Mouse (Mus musculus): ENCODE results near the gene Zfp385b. TPM values are rescaled to one million over a fixed set of nuclear protein-coding genes. Genes with fewer than 3 reads are reported as not detected.

The Zfp385b gene
- total RNA-seq, 4 experiments from 2014 or later, result 46.0 to 52.8 (median 49.5) TPM

- DNase-seq (ENCODE audit: low spot score in 2 of 2), result no peak
Observed at GRCm38 (mm10) chr2:77593461-77593860, 226.0 kb downstream of the Zfp385b start.

- DNase-seq (ENCODE audit: low spot score in 2 of 2), result no peak
Observed at GRCm38 (mm10) chr2:77592525-77592924, 226.9 kb downstream of the Zfp385b start.

GRCm38 (mm10) chr2:77589205-77589901, 230.1 kb downstream of the Zfp385b start:
- peak; percentile 19 to 21 for DNase-seq (ENCODE audit: low spot score in 2 of 2)

- DNase-seq (ENCODE audit: low spot score in 2 of 2), result no peak
Observed at GRCm38 (mm10) chr2:77587387-77587786, 232.1 kb downstream of the Zfp385b start.

- DNase-seq (ENCODE audit: low spot score in 2 of 2), result no peak
Observed at GRCm38 (mm10) chr2:77586581-77587360, 232.7 kb downstream of the Zfp385b start.

GRCm38 (mm10) chr2:77583586-77583985, 235.9 kb downstream of the Zfp385b start:
- no peak for DNase-seq (ENCODE audit: low spot score in 2 of 2)

GRCm38 (mm10) chr2:77576571-77576970, 242.9 kb downstream of the Zfp385b start:
- DNase-seq (ENCODE audit: low spot score in 2 of 2), result no peak

GRCm38 (mm10) chr2:77567528-77568435, 251.7 kb downstream of the Zfp385b start:
- no peak for DNase-seq (ENCODE audit: low spot score in 2 of 2)

GRCm38 (mm10) chr2:77563706-77564105, 255.7 kb downstream of the Zfp385b start:
- DNase-seq (ENCODE audit: low spot score in 2 of 2), result no peak

GRCm38 (mm10) chr2:77561941-77562340, 257.5 kb downstream of the Zfp385b start:
- DNase-seq (ENCODE audit: low spot score in 2 of 2), result no peak

GRCm38 (mm10) chr2:77556938-77557337, 262.5 kb downstream of the Zfp385b start:
- DNase-seq (ENCODE audit: low spot score in 2 of 2), result no peak

GRCm38 (mm10) chr2:77555980-77556379, 263.5 kb downstream of the Zfp385b start:
- DNase-seq (ENCODE audit: low spot score in 2 of 2), result no peak

GRCm38 (mm10) chr2:77552675-77553074, 266.8 kb downstream of the Zfp385b start:
- no peak for DNase-seq (ENCODE audit: low spot score in 2 of 2)

- no peak for DNase-seq (ENCODE audit: low spot score in 2 of 2)
Observed at GRCm38 (mm10) chr2:77543388-77543787, 276.1 kb downstream of the Zfp385b start.

- DNase-seq (ENCODE audit: low spot score in 2 of 2), result no peak
Observed at GRCm38 (mm10) chr2:77542605-77543004, 276.8 kb downstream of the Zfp385b start.

- DNase-seq (ENCODE audit: low spot score in 2 of 2), result no peak
Observed at GRCm38 (mm10) chr2:77541681-77542080, 277.8 kb downstream of the Zfp385b start.

GRCm38 (mm10) chr2:77540860-77541259, 278.6 kb downstream of the Zfp385b start:
- DNase-seq (ENCODE audit: low spot score in 2 of 2), result no peak

- no peak for DNase-seq (ENCODE audit: low spot score in 2 of 2)
Observed at GRCm38 (mm10) chr2:77536556-77536955, 282.9 kb downstream of the Zfp385b start.

- DNase-seq (ENCODE audit: low spot score in 2 of 2), result no peak
Observed at GRCm38 (mm10) chr2:77528079-77528752, 291.2 kb downstream of the Zfp385b start.

- no peak for DNase-seq (ENCODE audit: low spot score in 2 of 2)
Observed at GRCm38 (mm10) chr2:77527616-77528015, 291.8 kb downstream of the Zfp385b start.

GRCm38 (mm10) chr2:77526803-77527202, 292.6 kb downstream of the Zfp385b start:
- DNase-seq (ENCODE audit: low spot score in 2 of 2), result no peak

Measured in layer of hippocampus, adult 8-10 months (tissue).